ENCODE assay signal across 27 mouse cellular contexts in the genomic region with DNA sequence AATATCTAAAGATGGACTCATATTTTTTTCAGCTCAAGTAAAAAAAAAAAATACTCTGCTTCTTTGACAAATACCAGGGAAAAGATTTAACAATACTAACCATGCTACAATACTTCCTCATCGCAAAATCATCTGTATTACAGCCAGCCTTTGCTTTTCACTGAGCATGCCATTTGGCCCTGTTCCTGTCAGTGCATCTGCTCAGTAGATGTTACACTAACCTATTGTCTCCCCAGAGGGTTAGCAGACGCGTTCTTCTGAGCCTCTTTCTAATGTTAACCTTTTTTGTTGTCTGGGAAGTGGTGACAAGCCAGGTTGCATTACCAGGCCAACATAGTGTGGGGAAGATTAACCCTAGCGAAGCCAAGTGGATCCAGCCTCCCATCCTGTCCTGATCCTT. TPM values are rescaled to one million over a fixed set of nuclear protein-coding genes. Genes with fewer than 3 reads are reported as not detected.
DNase-seq lines count a peak whose midpoint lies in the region; ATAC-seq and TF ChIP-seq lines count a peak whose summit lies in the region.
"Had no signal": no experiment of that assay in that cellular context is flagged by ENCODE, and none has a peak within 500 bp of the region (broad histone marks: within the 10 kb centered on the region; RNA-seq: fewer than 3 reads in every experiment).

No protein-coding gene starts in this region.

- H3K4me1 ChIP-seq in embryonic facial prominence, embryonic 14.5 days (ENCODE audit: control insufficient read depth, insufficient read depth, low read length): no peaks in the 10 kb centered on the region
- no peaks in the 10 kb centered on the region for H3K4me1 ChIP-seq in embryonic facial prominence, embryonic 10.5 days
- no peaks in the 10 kb centered on the region for H3K4me1 ChIP-seq in midbrain, postnatal 0 days (ENCODE audit: insufficient read depth, low read length)
- no peaks in the 10 kb centered on the region for H3K4me1 ChIP-seq in midbrain, embryonic 10.5 days
- H3K4me1 ChIP-seq: embryonic facial prominence, embryonic 13.5 days; forebrain, embryonic 10.5 days; heart, embryonic 10.5 days; heart, embryonic 13.5 days; intestine, embryonic 15.5 days had no signal

- H3K27ac ChIP-seq in embryonic facial prominence, embryonic 14.5 days (replicated peaks; ENCODE audit: low read depth, low read length): no peak overlapping the region
- no peak overlapping the region for H3K27ac ChIP-seq in embryonic facial prominence, embryonic 10.5 days (replicated peaks)
- peak overlapping the region; percentile 11; the same call in 1 of the 2 replicates for H3K27ac ChIP-seq in layer of hippocampus, adult 2 months
- no peak overlapping the region for H3K27ac ChIP-seq in midbrain, postnatal 0 days (ENCODE audit: low read depth, low read length)
- no peak overlapping the region for H3K27ac ChIP-seq in midbrain, embryonic 10.5 days (replicated peaks)
- H3K27ac ChIP-seq: embryonic facial prominence, embryonic 13.5 days; forebrain, embryonic 10.5 days; heart, adult 2 months; heart, embryonic 10.5 days; heart, embryonic 13.5 days; hindbrain, embryonic 14.5 days; intestine, embryonic 15.5 days had no signal

- no peaks in the 10 kb centered on the region for H3K36me3 ChIP-seq in embryonic facial prominence, embryonic 14.5 days (ENCODE audit: control insufficient read depth, insufficient read depth, low read length)
- no peaks in the 10 kb centered on the region for H3K36me3 ChIP-seq in embryonic facial prominence, embryonic 10.5 days (replicated peaks)
- H3K36me3 ChIP-seq in midbrain, postnatal 0 days (ENCODE audit: insufficient read depth, low read length): no peaks in the 10 kb centered on the region
- H3K36me3 ChIP-seq in midbrain, embryonic 10.5 days: no peaks in the 10 kb centered on the region
- H3K36me3 ChIP-seq: embryonic facial prominence, embryonic 13.5 days; forebrain, embryonic 10.5 days; heart, embryonic 10.5 days; heart, embryonic 13.5 days; intestine, embryonic 15.5 days had no signal

- H3K4me2 ChIP-seq in embryonic facial prominence, embryonic 14.5 days (ENCODE audit: low read depth, low read length): no peak overlapping the region
- no peak overlapping the region for H3K4me2 ChIP-seq in midbrain, postnatal 0 days (ENCODE audit: low read depth, low read length, poor library complexity, severe bottlenecking)
- H3K4me2 ChIP-seq: embryonic facial prominence, embryonic 13.5 days; heart, embryonic 13.5 days; hindbrain, embryonic 14.5 days; intestine, embryonic 15.5 days had no signal

- no peak overlapping the region for H3K4me3 ChIP-seq in embryonic facial prominence, embryonic 14.5 days (ENCODE audit: low read depth, low read length)
- H3K4me3 ChIP-seq in embryonic facial prominence, embryonic 10.5 days: no peak overlapping the region
- no peak overlapping the region for H3K4me3 ChIP-seq in layer of hippocampus, adult 2 months
- H3K4me3 ChIP-seq in midbrain, postnatal 0 days (ENCODE audit: low read depth, low read length): no peak overlapping the region
- H3K4me3 ChIP-seq in midbrain, embryonic 10.5 days: no peak overlapping the region
- H3K4me3 ChIP-seq: embryonic facial prominence, embryonic 13.5 days; forebrain, embryonic 10.5 days; heart, adult 2 months; heart, embryonic 10.5 days; heart, embryonic 13.5 days; intestine, embryonic 15.5 days had no signal

- DNase-seq in embryonic facial prominence, embryonic 14.5 days (ENCODE audit: low spot score): peak; percentile 46
- no peak for DNase-seq in embryonic facial prominence, embryonic 10.5 days (ENCODE audit: low spot score)
- peak in 1 of 2 experiments; percentile 23 for DNase-seq in layer of hippocampus, adult 2 months (ENCODE audit: low spot score in 2 of 2)
- DNase-seq in layer of hippocampus, adult 8-10 months (ENCODE audit: low spot score in 2 of 2): no peak
- peak; percentile 22 for DNase-seq in midbrain, postnatal 0 days (ENCODE audit: low spot score)
- no peak for DNase-seq in midbrain, embryonic 10.5 days (ENCODE audit: low spot score)
- no peak for DNase-seq in adrenal gland, adult 18-20 months (ENCODE audit: low spot score in 2 of 2)
- DNase-seq in ovary, adult 18-20 months (ENCODE audit: low spot score): no peak
- DNase-seq: adrenal gland, adult 8-10 months; adrenal gland, postnatal 25 days; cerebellum, adult 11 months; cerebellum, adult 2 months; cerebellum, adult 9-11 months; cerebellum, postnatal 25 days; gastrocnemius, postnatal 25 days; heart, adult 2 months; heart, postnatal 14 days; heart, postnatal 4 days had no signal

- H3K27me3 ChIP-seq in embryonic facial prominence, embryonic 14.5 days (replicated peaks; ENCODE audit: control insufficient read depth, insufficient read depth, low read length): no peaks in the 10 kb centered on the region
- no peaks in the 10 kb centered on the region for H3K27me3 ChIP-seq in embryonic facial prominence, embryonic 10.5 days (replicated peaks; ENCODE audit: low read depth, poor library complexity, severe bottlenecking)
- H3K27me3 ChIP-seq in midbrain, postnatal 0 days (ENCODE audit: insufficient read depth, low read length): no peaks in the 10 kb centered on the region
- no peaks in the 10 kb centered on the region; the same call in 1 of the 2 replicates for H3K27me3 ChIP-seq in midbrain, embryonic 10.5 days (ENCODE audit: low read depth, poor library complexity, severe bottlenecking)
- H3K27me3 ChIP-seq: intestine, embryonic 15.5 days had no signal

- no peak for ATAC-seq in embryonic facial prominence, embryonic 14.5 days (ENCODE audit: low read depth)
- ATAC-seq in midbrain, postnatal 0 days (ENCODE audit: low FRiP score): no peak
- ATAC-seq: forebrain, embryonic 14.5 days; intestine, embryonic 15.5 days had no signal

- WGBS in embryonic facial prominence, embryonic 14.5 days: 37% methylated on average over 4 of the region's 4 CpGs
- 44% methylated on average over 4 of the region's 4 CpGs for WGBS in embryonic facial prominence, embryonic 10.5 days
- WGBS in midbrain, postnatal 0 days: 45% methylated on average over 4 of the region's 4 CpGs
- 52% methylated on average over 4 of the region's 4 CpGs for WGBS in midbrain, embryonic 10.5 days

- no peak for TF ChIP-seq CTCF in layer of hippocampus, adult 2 months (conservative IDR thresholded peaks at IDR 0.05)
- TF ChIP-seq CTCF in midbrain, postnatal 0 days (IDR thresholded peaks at IDR 0.05): no peak

- no peak overlapping the region for H3K9ac ChIP-seq in embryonic facial prominence, embryonic 14.5 days (ENCODE audit: low read depth, low read length)
- H3K9ac ChIP-seq in midbrain, postnatal 0 days (replicated peaks; ENCODE audit: low read length, poor library complexity, severe bottlenecking): no peak overlapping the region
- H3K9ac ChIP-seq: embryonic facial prominence, embryonic 13.5 days; heart, embryonic 13.5 days; hindbrain, embryonic 14.5 days; intestine, embryonic 15.5 days had no signal

- no peaks in the 10 kb centered on the region for H3K9me3 ChIP-seq in embryonic facial prominence, embryonic 14.5 days (ENCODE audit: control insufficient read depth, low read length)
- no peaks in the 10 kb centered on the region for H3K9me3 ChIP-seq in embryonic facial prominence, embryonic 10.5 days
- H3K9me3 ChIP-seq in midbrain, postnatal 0 days (ENCODE audit: low read length): no peaks in the 10 kb centered on the region
- H3K9me3 ChIP-seq in midbrain, embryonic 10.5 days (replicated peaks): no peaks in the 10 kb centered on the region
- H3K9me3 ChIP-seq: embryonic facial prominence, embryonic 13.5 days; forebrain, embryonic 10.5 days; heart, embryonic 10.5 days; heart, embryonic 13.5 days; intestine, embryonic 15.5 days had no signal

RNA-seq across cellular contexts. Expression of gene Shisa9, which starts 10.2 kb away (rescaled TPM):
- polyA plus RNA-seq in embryonic facial prominence, embryonic 14.5 days (2014; fragmentation: Nextera tagmentation; extraction: Ambion mirVana): 3.0 and 3.4 TPM in 2 replicates
- 0.10 and 0.29 TPM in 2 replicates for polyA plus RNA-seq in embryonic facial prominence, embryonic 10.5 days (2016; fragmentation: Nextera tagmentation; extraction: Ambion mirVana)
- total RNA-seq in layer of hippocampus, adult 2 months (2021): 10 to 100 TPM; 55.4 to 56.4 TPM
- total RNA-seq in layer of hippocampus, adult 8-10 months (2022): 10 to 100 TPM; 47.3 to 55.1 (median 48.7) TPM
- total RNA-seq in midbrain, postnatal 0 days (2014; rRNA removed): 72.7 and 87.7 TPM in 2 replicates
- polyA plus RNA-seq in midbrain, postnatal 0 days (2015; fragmentation: Nextera tagmentation; extraction: Ambion mirVana): 23.6 and 25.7 TPM in 2 replicates
- 0.10 and 0.30 TPM in 2 replicates for polyA plus RNA-seq in midbrain, embryonic 10.5 days (2016; fragmentation: Nextera tagmentation; extraction: Ambion mirVana)
- total RNA-seq in adrenal gland, adult 18-20 months (2021): 1 to 10 TPM; 4.3 to 5.5 TPM
- total RNA-seq: common myeloid progenitor, adult 5-6 weeks; ES-E14; gastrocnemius, postnatal 25 days; heart, adult 2 months had no signal

Comparison
In these comparisons a context has a peak if more than half of its experiments do, and no peak if none do; other contexts are left out.
1. DNase-seq: peak in embryonic facial prominence, embryonic 14.5 days (single experiment) and midbrain, postnatal 0 days (single experiment); none in embryonic facial prominence, embryonic 10.5 days (single experiment), layer of hippocampus, adult 8-10 months (0 of 2), midbrain, embryonic 10.5 days (single experiment), adrenal gland, adult 18-20 months (0 of 2) and ovary, adult 18-20 months (single experiment).
2. RNA of gene Shisa9, which starts 10.2 kb away (total RNA-seq): 72.7 to 87.7 TPM in midbrain, postnatal 0 days, 55.4 to 56.4 TPM in layer of hippocampus, adult 2 months and 47.3 to 55.1 TPM in layer of hippocampus, adult 8-10 months; 4.3 to 5.5 TPM in adrenal gland, adult 18-20 months; every median in the first group is over 4 times any median in the second.